Mouse (Mus musculus) midbrain, embryonic 13.5 days (tissue): ENCODE data around the gene Tpbgl. TPM values are rescaled to one million over a fixed set of nuclear protein-coding genes. Genes with fewer than 3 reads are reported as not detected.

Experiments used
- ATAC-seq: fragments of 200-750 bp; cut with Nextera tagmentation; 2 replicates; pipeline ENCODE4 v1.8.0; 2017; ENCODE audit warnings: mild to moderate bottlenecking, moderate TSS enrichment, moderate library complexity
- H3K27ac ChIP-seq: fragments of 300-500 bp; sonication (generic); 2 replicates; pipeline ENCODE4 v1.5.1; 2015; ENCODE audit warnings: inconsistent platforms, mild to moderate bottlenecking, moderate library complexity
- H3K27me3 ChIP-seq: fragments of 300-500 bp; sonication (generic); 2 replicates; pipeline ENCODE4 v1.6.1; 2015; ENCODE audit warnings: mild to moderate bottlenecking, inconsistent platforms
- H3K36me3 ChIP-seq: fragments of 300-500 bp; sonication (generic); 2 replicates; pipeline ENCODE4 v1.6.1; 2015; ENCODE audit warnings: mild to moderate bottlenecking, inconsistent platforms
- H3K4me1 ChIP-seq: fragments of 300-500 bp; sonication (generic); replicated peaks from 2 replicates; pipeline ENCODE4 v1.6.1; 2015; ENCODE audit warnings: inconsistent platforms
- H3K4me2 ChIP-seq: fragments of 300-500 bp; sonication (generic); replicated peaks from 2 replicates; pipeline ENCODE4 v1.6.1; 2015; ENCODE audit warnings: moderate library complexity, mild to moderate bottlenecking, inconsistent platforms
- H3K4me3 ChIP-seq: fragments of 300-500 bp; sonication (generic); replicated peaks from 2 replicates; pipeline ENCODE4 v1.5.1; 2015; ENCODE audit warnings: mild to moderate bottlenecking, inconsistent platforms
- H3K9ac ChIP-seq: fragments of 300-500 bp; sonication (generic); replicated peaks from 2 replicates; pipeline ENCODE4 v1.6.1; 2015; ENCODE audit warnings: mild to moderate bottlenecking, inconsistent platforms
- H3K9me3 ChIP-seq: fragments of 300-500 bp; sonication (generic); 2 replicates; pipeline ENCODE4 v1.6.1; 2016; ENCODE audit warnings: mild to moderate bottlenecking, inconsistent platforms
- WGBS: fragments of 180-500 bp; shearing (Covaris S2); methylation state at CpG from one replicate; pipeline ENCODE4 v1.1.7; 2015; 5-methylcytosine and 5-hydroxymethylcytosine counted together
- polyA plus RNA-seq: library from polyadenylated mRNA; unstranded; fragments of >200 nt; fragmentation: Nextera tagmentation; extraction: Ambion mirVana; gene quantifications from 2 replicates; pipeline ENCODE4 v1.2.1, GENCODE M21; 2015

The Tpbgl gene
- polyA plus RNA-seq, 1 experiment from 2014 or later, result 1.0 TPM

DNA sequence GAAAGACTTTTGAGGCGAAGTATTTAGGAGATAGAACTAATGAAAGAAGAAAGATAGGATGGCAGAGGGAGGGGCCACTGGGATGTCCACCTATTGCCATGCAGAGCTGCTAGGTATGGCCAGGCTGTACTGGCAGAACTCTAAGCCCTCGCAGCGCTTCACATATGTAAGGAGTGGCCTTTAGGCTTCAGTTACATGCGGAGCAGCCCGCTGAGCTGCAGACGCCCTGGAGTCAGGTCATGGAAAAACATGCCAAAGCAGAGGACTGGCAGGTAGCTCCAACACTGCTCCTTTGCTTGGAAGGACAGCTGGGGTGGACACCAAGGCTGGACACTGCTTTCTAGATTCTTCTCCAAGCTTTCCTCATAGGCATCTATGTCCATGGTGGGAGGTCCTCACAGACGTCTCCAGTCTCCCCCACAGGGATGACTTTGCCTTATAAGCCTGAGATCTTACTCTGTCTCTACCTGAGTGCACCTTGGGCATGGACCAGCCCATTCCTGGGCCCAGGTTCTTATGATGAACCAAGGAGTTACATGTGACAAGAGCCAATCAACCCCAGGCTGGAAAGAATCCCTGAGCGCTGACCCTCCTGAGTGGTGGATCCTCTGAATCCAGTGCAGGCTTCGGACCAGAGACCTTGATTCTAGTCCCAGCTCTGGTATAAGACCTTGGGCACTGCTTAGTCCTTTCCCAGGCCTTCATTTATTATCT is 36.8 kb upstream of the Tpbgl start:
- WGBS, result 86% methylated on average over 9 of the region's 9 CpGs

DNA sequence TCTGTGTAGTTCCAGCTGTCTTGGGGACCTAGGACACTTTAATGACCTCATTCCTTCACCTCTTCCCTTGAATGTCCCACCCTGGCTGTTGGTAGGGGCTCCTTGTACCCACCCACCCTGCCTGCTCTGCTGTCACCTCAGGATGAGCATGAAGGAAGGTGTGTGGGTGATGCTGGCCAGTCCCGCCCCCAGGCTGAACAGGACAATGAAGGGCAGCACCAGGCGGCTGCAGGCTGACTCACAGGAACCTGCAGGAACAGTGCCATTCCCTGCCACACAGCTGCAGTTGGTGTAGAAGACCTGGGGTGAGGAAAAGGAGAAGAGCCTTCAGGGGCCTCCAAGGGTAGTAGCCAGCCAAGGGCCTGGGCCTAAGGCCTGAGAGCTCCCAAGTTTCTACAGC is 35.4 kb upstream of the Tpbgl start:
- no peak overlapping the region for H3K27ac ChIP-seq
- no peak overlapping the region for H3K9ac ChIP-seq
- no peaks in the 10 kb centered on the region for H3K27me3 ChIP-seq
- no peak for ATAC-seq
- H3K36me3 ChIP-seq, result no peaks in the 10 kb centered on the region
- H3K4me1 ChIP-seq, result peaks cover 11% of the 10 kb centered on the region
- no peaks in the 10 kb centered on the region for H3K9me3 ChIP-seq
- H3K4me3 ChIP-seq, result no peak overlapping the region
- H3K4me2 ChIP-seq, result no peak overlapping the region
- 86% methylated on average over 2 of the region's 2 CpGs for WGBS

More for the DNA sequence above, 36.8 kb upstream of the Tpbgl start:
- no peak overlapping the region for H3K4me3 ChIP-seq
- H3K27ac ChIP-seq, result no peak overlapping the region
- H3K4me2 ChIP-seq, result no peak overlapping the region
- H3K36me3 ChIP-seq, result no peaks in the 10 kb centered on the region
- no peak for ATAC-seq
- no peaks in the 10 kb centered on the region for H3K9me3 ChIP-seq
- peaks cover 12% of the 10 kb centered on the region for H3K4me1 ChIP-seq
- H3K27me3 ChIP-seq, result no peaks in the 10 kb centered on the region
- H3K9ac ChIP-seq, result no peak overlapping the region

DNA sequence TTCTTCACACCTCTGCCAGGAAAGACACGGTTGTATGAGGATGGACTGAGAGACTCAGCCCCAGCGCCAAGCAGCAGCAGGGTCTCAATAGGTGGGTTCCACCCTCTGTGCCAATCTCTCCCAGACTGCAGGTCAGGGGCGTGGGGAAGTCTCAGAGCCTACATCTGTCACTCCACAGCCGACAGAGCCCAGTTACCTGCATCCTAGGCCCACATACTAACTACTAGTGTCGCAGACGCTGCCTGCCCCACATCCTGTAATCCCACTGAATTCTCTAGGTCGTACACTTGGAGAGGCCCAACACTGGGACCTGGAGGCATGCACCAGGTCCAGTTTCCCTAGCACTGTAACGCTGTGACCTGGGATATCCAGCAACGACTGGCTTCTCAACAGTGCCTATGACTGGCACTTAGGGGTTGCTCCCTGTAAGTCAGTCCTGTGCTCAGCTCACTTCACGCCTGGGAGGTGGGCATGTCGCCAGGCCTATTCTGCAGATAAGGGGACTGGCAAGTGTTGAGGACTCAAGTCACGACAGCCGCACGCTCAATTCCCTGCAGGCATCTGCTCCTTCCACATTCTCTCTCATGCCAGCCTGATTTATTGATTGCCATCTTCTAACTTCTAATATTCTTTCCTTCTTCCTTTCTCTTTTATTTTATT is 34.8 kb upstream of the Tpbgl start:
- Histone ChIP-seq H3K9ac (no peak overlapping the region), H3K27me3 (no peaks in the 10 kb centered on the region), H3K4me1 (peaks cover 11% of the 10 kb centered on the region), H3K4me2 (no peak overlapping the region), H3K9me3 (no peaks in the 10 kb centered on the region), H3K27ac (no peak overlapping the region), H3K36me3 (no peaks in the 10 kb centered on the region), H3K4me3 (no peak overlapping the region)
- ATAC-seq, result no peak
- 77% methylated on average over 14 of the region's 14 CpGs for WGBS

DNA sequence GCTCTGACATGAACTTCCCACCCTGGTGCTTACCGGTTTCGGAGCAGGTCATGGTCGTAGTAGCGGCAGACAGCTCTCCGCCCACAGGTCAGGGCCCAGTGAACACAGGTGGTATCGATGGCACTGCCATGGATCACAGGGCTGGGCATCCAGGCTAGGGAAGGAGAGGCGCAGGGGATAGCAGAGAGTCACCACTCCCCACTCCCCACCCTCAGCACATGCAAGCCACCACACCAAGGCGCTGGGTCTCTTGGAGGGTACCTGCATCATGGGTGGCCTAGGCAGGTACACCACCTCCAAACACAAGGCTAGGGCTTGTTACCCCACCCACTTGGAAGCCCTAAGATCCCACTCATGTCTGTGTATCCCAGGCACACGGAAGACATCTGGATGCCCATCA is 34.2 kb upstream of the Tpbgl start:
- 91% methylated on average over 9 of the region's 9 CpGs for WGBS
- Histone ChIP-seq H3K9me3 (no peaks in the 10 kb centered on the region), H3K4me2 (no peak overlapping the region), H3K27ac (no peak overlapping the region), H3K4me3 (no peak overlapping the region), H3K27me3 (no peaks in the 10 kb centered on the region), H3K4me1 (peaks cover 11% of the 10 kb centered on the region), H3K36me3 (no peaks in the 10 kb centered on the region), H3K9ac (no peak overlapping the region)
- no peak for ATAC-seq

DNA sequence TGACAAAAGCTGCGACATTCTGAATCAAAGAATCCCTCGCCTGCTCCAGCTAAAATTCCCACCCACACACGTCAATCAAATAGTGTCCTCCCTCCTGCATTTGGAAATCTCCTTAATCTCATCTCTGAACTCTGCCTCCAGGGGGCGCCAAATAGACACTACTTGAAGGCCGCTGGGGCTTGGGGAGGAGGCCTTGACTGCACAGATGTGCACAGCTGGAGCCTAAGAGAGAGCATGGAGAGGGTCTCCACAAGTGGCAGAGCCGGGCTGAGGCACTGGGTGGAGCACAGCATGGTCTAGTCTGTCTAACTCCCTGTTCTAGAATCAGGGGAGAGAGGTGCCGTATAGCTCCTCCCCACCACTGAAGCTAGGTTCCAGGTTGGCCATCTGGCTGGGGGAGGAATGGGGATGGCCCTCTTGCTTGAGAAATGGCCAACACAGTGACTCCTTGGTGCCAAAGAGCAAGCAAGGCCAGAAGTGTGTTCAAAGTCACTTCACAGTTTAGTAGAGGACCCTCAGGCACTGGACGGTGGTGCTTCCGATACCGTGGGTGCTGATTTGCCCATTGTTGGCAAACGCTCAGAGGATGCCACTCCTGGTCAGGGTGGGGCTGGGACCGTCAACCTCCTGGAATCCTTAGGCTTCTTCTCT is 32.6 kb upstream of the Tpbgl start:
- ATAC-seq, result no peak; the same call in 1 of the 2 replicates
- no peak overlapping the region for H3K4me2 ChIP-seq

DNA sequence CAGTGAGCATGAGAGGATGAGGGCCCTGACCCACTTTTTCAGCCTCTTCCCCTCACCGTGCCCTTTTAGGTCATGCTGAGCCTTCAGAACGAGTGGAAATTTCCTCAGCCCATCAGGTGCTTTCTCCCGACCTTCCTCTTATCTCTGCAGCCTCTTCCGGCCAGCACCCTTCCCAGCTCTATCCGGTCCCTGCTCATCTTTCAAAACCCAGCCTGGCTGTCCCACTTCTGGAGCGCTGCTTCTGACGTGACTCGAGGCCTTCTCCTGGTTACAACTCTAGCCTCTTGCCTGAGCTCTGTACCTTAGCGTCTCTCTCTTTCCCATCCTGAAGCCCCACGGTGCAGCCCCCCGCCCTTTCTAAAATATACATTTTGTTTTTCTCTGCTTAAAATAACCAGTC is 27.3 kb upstream of the Tpbgl start:
- no peaks in the 10 kb centered on the region for H3K36me3 ChIP-seq
- no peak overlapping the region for H3K9ac ChIP-seq
- no peak overlapping the region for H3K27ac ChIP-seq
- no peak overlapping the region for H3K4me3 ChIP-seq
- H3K27me3 ChIP-seq, result no peaks in the 10 kb centered on the region
- no peaks in the 10 kb centered on the region for H3K9me3 ChIP-seq
- WGBS, result 76% methylated on average over 11 of the region's 11 CpGs
- no peak for ATAC-seq
- peaks cover 24% of the 10 kb centered on the region for H3K4me1 ChIP-seq
- H3K4me2 ChIP-seq, result no peak overlapping the region

More for the DNA sequence above, 32.6 kb upstream of the Tpbgl start:
- Histone ChIP-seq H3K36me3 (no peaks in the 10 kb centered on the region), H3K4me3 (no peak overlapping the region), H3K9ac (no peak overlapping the region), H3K9me3 (no peaks in the 10 kb centered on the region), H3K27ac (no peak overlapping the region), H3K4me1 (peaks cover 9% of the 10 kb centered on the region), H3K27me3 (no peaks in the 10 kb centered on the region)
- 49% methylated on average over 12 of the region's 12 CpGs for WGBS

DNA sequence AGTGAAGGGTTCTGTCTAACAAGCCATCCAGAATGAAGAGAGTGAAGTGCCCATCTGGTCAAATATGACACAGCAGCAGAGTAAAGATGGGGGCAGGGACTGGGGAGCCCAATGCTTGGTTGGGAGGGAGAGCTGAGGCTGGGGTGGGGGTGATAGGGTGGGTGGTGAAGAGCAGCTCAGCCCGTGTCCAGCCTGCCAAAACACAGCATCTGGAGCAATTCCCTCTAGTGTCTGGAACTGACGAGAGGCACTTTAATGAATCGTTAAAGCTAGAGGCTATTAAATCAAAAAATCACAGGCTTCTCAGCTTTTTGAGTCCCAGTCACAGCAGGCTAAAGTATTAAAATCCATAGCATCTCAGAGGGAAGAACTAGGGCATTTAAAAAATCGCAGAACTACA is 22.7 kb upstream of the Tpbgl start:
- no peak overlapping the region for H3K9ac ChIP-seq
- 0 out of 2 replicates have a peak overlapping the region, but pooled peaks have one; percentile 19 for H3K27ac ChIP-seq
- no peak for ATAC-seq
- H3K4me2 ChIP-seq, result no peak overlapping the region
- no peaks in the 10 kb centered on the region for H3K9me3 ChIP-seq
- 0 out of 2 replicates have a peak, but pooled peaks cover 2% of the 10 kb centered on the region for H3K27me3 ChIP-seq
- peaks cover 20% of the 10 kb centered on the region for H3K4me1 ChIP-seq
- no peak overlapping the region for H3K4me3 ChIP-seq
- H3K36me3 ChIP-seq, result no peaks in the 10 kb centered on the region
- 44% methylated on average over 4 of the region's 4 CpGs for WGBS

DNA sequence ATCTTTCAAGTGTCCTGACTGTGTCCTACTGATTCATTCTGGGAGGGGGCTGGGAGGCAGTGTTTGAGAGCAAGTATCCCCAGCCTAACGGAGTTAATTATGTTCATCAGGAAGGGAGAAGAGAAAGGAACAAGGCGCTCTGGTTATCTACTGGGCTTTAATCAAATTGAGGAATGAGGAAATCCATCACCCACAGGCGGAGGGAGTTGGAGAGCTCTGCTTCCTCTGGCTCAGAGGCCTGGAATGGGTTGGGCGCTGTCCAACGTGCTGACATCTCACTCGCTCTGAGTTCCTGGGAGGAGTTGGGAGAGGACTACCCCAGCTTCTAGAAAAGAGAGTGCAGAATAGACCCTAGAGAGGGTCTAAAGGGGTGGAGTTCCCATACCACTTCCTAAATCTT is 21.7 kb upstream of the Tpbgl start:
- Histone ChIP-seq H3K4me1 (peaks cover 20% of the 10 kb centered on the region), H3K27me3 (0 out of 2 replicates have a peak, but pooled peaks cover 2% of the 10 kb centered on the region), H3K4me2 (no peak overlapping the region), H3K4me3 (no peak overlapping the region), H3K9me3 (no peaks in the 10 kb centered on the region), H3K36me3 (no peaks in the 10 kb centered on the region), H3K9ac (no peak overlapping the region), H3K27ac (no peak overlapping the region)
- WGBS, result 9% methylated on average over 6 of the region's 6 CpGs
- ATAC-seq, result no peak

DNA sequence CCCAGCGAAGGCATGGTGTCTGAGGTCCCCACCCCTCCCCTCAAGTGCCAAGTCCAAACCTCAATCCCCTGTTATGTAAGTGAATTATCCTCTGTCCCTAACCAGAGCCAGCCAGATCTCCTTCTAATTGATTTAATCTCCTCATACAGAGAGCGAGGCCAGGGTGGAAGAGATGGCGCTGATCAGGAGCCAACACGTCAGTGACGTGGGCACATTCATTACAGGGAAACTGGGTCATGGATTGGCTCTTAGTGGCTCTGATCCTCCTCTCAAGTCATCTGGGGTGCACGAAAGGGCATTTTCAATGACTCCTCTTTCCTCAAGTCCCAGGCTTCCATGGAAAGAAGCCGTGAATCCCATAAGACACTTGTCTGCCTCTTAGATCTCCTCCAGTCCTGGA is 17.8 kb upstream of the Tpbgl start:
- Histone ChIP-seq H3K27ac (no peak overlapping the region), H3K4me3 (no peak overlapping the region), H3K9ac (no peak overlapping the region), H3K4me1 (peaks cover 8% of the 10 kb centered on the region; the same call in 1 of the 2 replicates), H3K9me3 (no peaks in the 10 kb centered on the region), H3K36me3 (no peaks in the 10 kb centered on the region), H3K4me2 (no peak overlapping the region), H3K27me3 (0 out of 2 replicates have a peak, but pooled peaks cover 9% of the 10 kb centered on the region)
- 80% methylated on average over 7 of the region's 7 CpGs for WGBS
- no peak for ATAC-seq

DNA sequence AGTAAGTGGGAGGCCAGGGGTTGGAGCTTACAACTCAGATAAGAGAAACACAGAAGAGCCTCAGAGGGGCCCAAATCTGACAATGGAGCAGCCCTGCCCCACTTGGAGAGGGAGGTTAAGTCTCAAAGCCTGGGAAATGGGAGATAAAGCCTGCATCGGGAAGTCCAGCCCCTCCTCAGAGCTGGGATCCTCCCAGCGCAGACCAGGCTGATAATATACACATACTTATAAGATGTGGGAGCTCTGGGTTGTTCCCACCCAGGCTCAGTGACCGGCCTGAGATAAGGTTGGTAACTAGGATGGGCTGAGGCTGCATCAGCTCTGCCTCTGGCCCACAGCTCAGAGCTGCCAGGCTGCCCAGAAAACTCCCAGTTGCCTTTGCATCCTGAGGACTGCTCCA is 15.2 kb upstream of the Tpbgl start:
- H3K36me3 ChIP-seq, result no peaks in the 10 kb centered on the region
- WGBS, result 22% methylated on average over 3 of the region's 3 CpGs
- H3K4me2 ChIP-seq, result no peak overlapping the region
- no peak for ATAC-seq
- H3K4me3 ChIP-seq, result no peak overlapping the region
- 0 out of 2 replicates have a peak, but pooled peaks cover 7% of the 10 kb centered on the region for H3K27me3 ChIP-seq
- peaks cover 3% of the 10 kb centered on the region; the same call in 1 of the 2 replicates for H3K4me1 ChIP-seq
- no peak overlapping the region for H3K27ac ChIP-seq
- no peaks in the 10 kb centered on the region for H3K9me3 ChIP-seq
- H3K9ac ChIP-seq, result no peak overlapping the region

DNA sequence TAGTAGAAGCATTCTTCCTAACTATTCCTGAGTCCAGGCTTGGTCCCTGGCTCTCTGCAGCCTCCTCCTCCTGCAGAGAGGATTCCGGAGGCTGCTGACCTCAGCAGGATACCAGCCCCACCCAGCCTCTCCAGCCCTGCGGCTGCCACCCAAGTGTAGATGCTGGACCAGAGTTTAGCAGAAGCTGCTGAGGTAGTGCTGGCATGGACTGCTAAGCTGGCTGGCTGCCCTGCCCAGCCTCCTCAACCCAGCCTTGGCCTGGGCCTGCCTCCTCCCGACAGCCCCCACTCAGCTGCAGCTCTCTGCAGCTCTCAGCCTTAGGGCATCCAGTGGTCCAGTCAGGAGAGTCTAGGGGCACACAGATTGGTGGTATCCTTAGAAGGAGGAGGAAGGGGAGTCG is 14.3 kb upstream of the Tpbgl start:
- peaks cover 3% of the 10 kb centered on the region; the same call in 1 of the 2 replicates for H3K4me1 ChIP-seq
- WGBS, result 46% methylated on average over 4 of the region's 4 CpGs
- H3K27me3 ChIP-seq, result 0 out of 2 replicates have a peak, but pooled peaks cover 7% of the 10 kb centered on the region
- no peak overlapping the region for H3K27ac ChIP-seq
- ATAC-seq, result no peak
- no peak overlapping the region for H3K9ac ChIP-seq
- no peaks in the 10 kb centered on the region for H3K9me3 ChIP-seq
- H3K4me3 ChIP-seq, result no peak overlapping the region
- no peaks in the 10 kb centered on the region for H3K36me3 ChIP-seq
- H3K4me2 ChIP-seq, result no peak overlapping the region
